11 mouse cellular contexts compared by ENCODE assay signal in the genomic region with DNA sequence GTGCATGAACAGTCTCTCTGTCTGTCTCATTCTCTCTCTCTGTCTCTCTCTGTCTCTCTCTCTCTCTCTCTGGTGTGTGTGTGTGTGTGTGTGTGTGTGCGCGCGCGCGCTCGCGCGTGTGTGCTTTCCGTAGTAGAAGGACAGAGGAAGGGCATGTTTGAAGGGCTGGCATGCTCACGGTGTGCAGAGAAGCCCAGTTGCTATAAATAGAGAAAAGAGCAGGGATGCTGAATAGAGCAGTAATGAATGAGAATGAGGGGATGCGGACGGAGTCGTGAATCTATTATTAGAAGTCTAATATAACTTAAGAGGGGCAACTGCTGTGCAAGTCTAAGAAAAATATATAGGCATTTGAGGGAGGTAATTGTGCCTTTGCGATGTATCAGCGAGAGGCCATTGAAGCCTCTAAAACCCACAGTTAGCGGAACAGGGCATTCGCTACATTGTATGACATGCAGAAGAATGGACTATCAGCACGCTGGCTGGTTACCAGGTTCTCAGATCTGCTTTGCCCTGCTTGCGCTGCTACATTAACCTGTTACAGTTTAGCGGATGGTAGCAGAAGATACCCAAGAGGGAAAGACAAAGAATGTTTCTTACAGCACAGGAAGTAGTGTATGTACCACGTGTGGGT. TPM values are rescaled to one million over a fixed set of nuclear protein-coding genes. Genes with fewer than 3 reads are reported as not detected.
DNase-seq lines count a peak whose midpoint lies in the region; ATAC-seq and TF ChIP-seq lines count a peak whose summit lies in the region.
"Had no signal": no experiment of that assay in that cellular context is flagged by ENCODE, and none has a peak within 500 bp of the region (broad histone marks: within the 10 kb centered on the region; RNA-seq: fewer than 3 reads in every experiment).

No protein-coding gene starts in this region.

- DNase-seq in heart, postnatal 14 days = no peak
- DNase-seq in forebrain, embryonic 14.5 days (ENCODE audit: low spot score) = peak; percentile 63
- peak; percentile 39 for DNase-seq in forebrain, postnatal 0 days
- no peak for DNase-seq in left cerebral cortex, postnatal 10 days (ENCODE audit: extremely low spot score in 1 of 2, low spot score in 2 of 2)
- DNase-seq: adrenal gland, postnatal 10 days; kidney, adult 18-20 months; lung, embryonic 14.5 days had no signal

- TF ChIP-seq CTCF in forebrain, postnatal 0 days (IDR thresholded peaks at IDR 0.05; ENCODE audit: low read depth) = no peak

- H3K27me3 ChIP-seq in heart, embryonic 11.5 days (ENCODE audit: control insufficient read depth, insufficient read depth, low read length) = no peaks in the 10 kb centered on the region
- no peaks in the 10 kb centered on the region for H3K27me3 ChIP-seq in forebrain, embryonic 14.5 days (replicated peaks; ENCODE audit: control insufficient read depth, insufficient read depth, low read length)
- H3K27me3 ChIP-seq in forebrain, postnatal 0 days (ENCODE audit: insufficient read depth, low read length) = no peaks in the 10 kb centered on the region
- no peaks in the 10 kb centered on the region for H3K27me3 ChIP-seq in midbrain, embryonic 16.5 days (ENCODE audit: control insufficient read depth, insufficient read depth, low read depth, low read length)
- H3K27me3 ChIP-seq: CH12.LX had no signal

- no peaks in the 10 kb centered on the region for H3K9me3 ChIP-seq in heart, embryonic 11.5 days (replicated peaks; ENCODE audit: control insufficient read depth, low read length)
- H3K9me3 ChIP-seq in forebrain, embryonic 14.5 days (replicated peaks; ENCODE audit: control insufficient read depth, low read length) = no peaks in the 10 kb centered on the region
- H3K9me3 ChIP-seq in forebrain, postnatal 0 days (ENCODE audit: low read length) = no peaks in the 10 kb centered on the region
- H3K9me3 ChIP-seq in midbrain, embryonic 16.5 days (replicated peaks; ENCODE audit: control insufficient read depth, low read length, poor library complexity, severe bottlenecking) = no peaks in the 10 kb centered on the region

- peak overlapping the region; percentile 47 for H3K27ac ChIP-seq in heart, embryonic 11.5 days (ENCODE audit: low read depth, low read length)
- peak overlapping the region; percentile 39; the same call in 1 of the 2 replicates for H3K27ac ChIP-seq in forebrain, embryonic 14.5 days (ENCODE audit: low read depth, low read length)
- H3K27ac ChIP-seq in forebrain, postnatal 0 days (ENCODE audit: low read depth, low read length) = peak overlapping the region; percentile 40; the same call in 1 of the 2 replicates
- peak overlapping the region; percentile 67 for H3K27ac ChIP-seq in midbrain, embryonic 16.5 days (ENCODE audit: low read length)

- peaks cover 26% of the 10 kb centered on the region for H3K4me1 ChIP-seq in heart, embryonic 11.5 days (ENCODE audit: control insufficient read depth, insufficient read depth, low read length)
- H3K4me1 ChIP-seq in forebrain, embryonic 14.5 days (ENCODE audit: control insufficient read depth, insufficient read depth, low read length) = peaks cover 14% of the 10 kb centered on the region
- peaks cover 13% of the 10 kb centered on the region; the same call in 1 of the 2 replicates for H3K4me1 ChIP-seq in forebrain, postnatal 0 days (ENCODE audit: insufficient read depth)
- peaks cover 28% of the 10 kb centered on the region for H3K4me1 ChIP-seq in midbrain, embryonic 16.5 days (ENCODE audit: control insufficient read depth, insufficient read depth, low read length)

- H3K36me3 ChIP-seq in heart, embryonic 11.5 days (ENCODE audit: control insufficient read depth, insufficient read depth, low read length) = no peaks in the 10 kb centered on the region
- no peaks in the 10 kb centered on the region for H3K36me3 ChIP-seq in forebrain, embryonic 14.5 days (ENCODE audit: control insufficient read depth, insufficient read depth, low read length)
- no peaks in the 10 kb centered on the region for H3K36me3 ChIP-seq in forebrain, postnatal 0 days (ENCODE audit: insufficient read depth)
- no peaks in the 10 kb centered on the region for H3K36me3 ChIP-seq in midbrain, embryonic 16.5 days (ENCODE audit: control insufficient read depth, insufficient read depth, low read length)

- no peak overlapping the region for H3K9ac ChIP-seq in heart, embryonic 11.5 days (ENCODE audit: low read depth, low read length)
- peak overlapping the region; percentile 32; the same call in 1 of the 2 replicates for H3K9ac ChIP-seq in forebrain, embryonic 14.5 days (ENCODE audit: low read length)
- H3K9ac ChIP-seq in forebrain, postnatal 0 days = 0 out of 2 replicates have a peak overlapping the region, but pooled peaks have one; percentile 0
- no peak overlapping the region for H3K9ac ChIP-seq in midbrain, embryonic 16.5 days (ENCODE audit: low read depth, low read length)
- H3K9ac ChIP-seq: lung, embryonic 14.5 days had no signal

- WGBS in heart, embryonic 11.5 days (ENCODE audit: insufficient replicate concordance) = 68% methylated on average over 21 of the region's 21 CpGs
- 47% methylated on average over 21 of the region's 21 CpGs for WGBS in forebrain, embryonic 14.5 days
- 40% methylated on average over 21 of the region's 21 CpGs for WGBS in forebrain, postnatal 0 days
- WGBS in midbrain, embryonic 16.5 days = 53% methylated on average over 21 of the region's 21 CpGs

- no peak overlapping the region for H3K4me2 ChIP-seq in heart, embryonic 11.5 days
- H3K4me2 ChIP-seq in forebrain, embryonic 14.5 days (ENCODE audit: low read length) = peak overlapping the region; percentile 20; the same call in 1 of the 2 replicates
- peak overlapping the region; percentile 23; the same call in 1 of the 2 replicates for H3K4me2 ChIP-seq in forebrain, postnatal 0 days (ENCODE audit: low read depth)
- H3K4me2 ChIP-seq in midbrain, embryonic 16.5 days (ENCODE audit: low read length) = peak overlapping the region; percentile 25; the same call in 1 of the 2 replicates
- H3K4me2 ChIP-seq: lung, embryonic 14.5 days had no signal

- intact Hi-C loops in heart, postnatal 14 days (cut with DNase I) = no loop called here
- intact Hi-C loops in left cerebral cortex, postnatal 10 days (cut with DNase I) = no loop called here

- no peak for ATAC-seq in heart, embryonic 11.5 days (replicated peaks; ENCODE audit: insufficient number of reproducible peaks, low FRiP score, low TSS enrichment)
- peak; percentile 56 for ATAC-seq in forebrain, embryonic 14.5 days
- peak; percentile 73 for ATAC-seq in forebrain, postnatal 0 days
- peak; percentile 60 for ATAC-seq in midbrain, embryonic 16.5 days
- ATAC-seq in monocyte, adult 5-6 weeks (replicated peaks; ENCODE audit: insufficient number of reproducible peaks, low FRiP score, low TSS enrichment, poor library complexity, severe bottlenecking) = no peak

- no peak overlapping the region for H3K4me3 ChIP-seq in heart, embryonic 11.5 days (ENCODE audit: low read depth, low read length)
- no peak overlapping the region for H3K4me3 ChIP-seq in forebrain, embryonic 14.5 days (ENCODE audit: low read depth, low read length)
- no peak overlapping the region for H3K4me3 ChIP-seq in forebrain, postnatal 0 days (ENCODE audit: low read depth, low read length)
- H3K4me3 ChIP-seq in midbrain, embryonic 16.5 days (ENCODE audit: low read depth, low read length) = no peak overlapping the region

RNA-seq across cellular contexts. Expression of a gene that starts 18.2 kb away (rescaled TPM):
- 6.7 and 9.5 TPM in 2 replicates for polyA plus RNA-seq in heart, embryonic 11.5 days (2014; fragmentation: Nextera tagmentation; extraction: Ambion mirVana)
- total RNA-seq in heart, postnatal 14 days (2021) = 1 to 10 TPM; 2.7 to 4.5 TPM
- 10.3 and 10.4 TPM in 2 replicates for polyA plus RNA-seq in forebrain, embryonic 14.5 days (2014; fragmentation: Nextera tagmentation; extraction: Ambion mirVana)
- 16.5 and 21.9 TPM in 2 replicates for total RNA-seq in forebrain, postnatal 0 days (2014; rRNA removed)
- 6.3 and 7.7 TPM in 2 replicates for polyA plus RNA-seq in forebrain, postnatal 0 days (2015; fragmentation: Nextera tagmentation; extraction: Ambion mirVana)
- 12.6 and 15.2 TPM in 2 replicates for polyA plus RNA-seq in midbrain, embryonic 16.5 days (2015; fragmentation: Nextera tagmentation; extraction: Ambion mirVana)
- total RNA-seq in monocyte, adult 5-6 weeks (2017) = 0.29 to 3.3 TPM (median 1.1 TPM) in 3 replicates
- 10 to 100 TPM; 18.9 to 20.0 TPM for total RNA-seq in left cerebral cortex, postnatal 10 days (2021)

Comparison
In these comparisons a context has a peak if more than half of its experiments do, and no peak if none do; other contexts are left out.
1. ATAC-seq: peak in forebrain, embryonic 14.5 days (single experiment), forebrain, postnatal 0 days (single experiment) and midbrain, embryonic 16.5 days (single experiment); none in heart, embryonic 11.5 days (single experiment) and monocyte, adult 5-6 weeks (single experiment).
2. H3K9ac ChIP-seq: peak in forebrain, embryonic 14.5 days (single experiment) and forebrain, postnatal 0 days (single experiment); none in heart, embryonic 11.5 days (single experiment) and midbrain, embryonic 16.5 days (single experiment).
3. DNase-seq: peak in forebrain, embryonic 14.5 days (single experiment) and forebrain, postnatal 0 days (single experiment); none in heart, postnatal 14 days (0 of 2) and left cerebral cortex, postnatal 10 days (0 of 2).
4. Peak in every context shown above with its lines, with median percentiles within 50 percentile points of each other: H3K27ac ChIP-seq.